Mouse (Mus musculus): Measurements from ENCODE around the gene Sucla2. TPM values are rescaled to one million over a fixed set of nuclear protein-coding genes. Genes with fewer than 3 reads are reported as not detected.
"Not testable (repeated sequence)": the region's sequence is repeated elsewhere in the genome, so short reads cannot be mapped to it uniquely, and the experiment has no call there.

Gene Sucla2
- polyA plus RNA-seq, 1 experiment from 2014 or later = 122 TPM

DNA sequence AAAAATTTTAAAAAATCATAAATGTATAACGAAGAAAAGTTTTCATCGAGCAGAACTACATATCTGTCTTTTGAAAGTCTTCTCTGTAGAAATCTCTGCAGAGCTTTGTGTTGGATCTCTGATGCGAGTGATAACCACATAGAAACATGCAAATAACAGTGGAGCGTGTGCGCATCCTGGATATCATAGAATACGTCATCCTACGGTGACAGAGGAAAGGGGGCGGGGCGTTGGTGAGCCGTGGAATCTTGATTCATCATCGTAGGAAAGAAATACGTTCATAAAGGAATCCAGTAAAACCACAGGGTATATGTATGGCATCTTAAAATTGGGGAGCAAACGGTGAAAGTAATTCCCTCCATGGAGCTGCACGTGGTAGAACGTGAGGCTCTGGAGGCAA, 17.9 kb upstream of the Sucla2 start:
- ATAC-seq (ENCODE audit: insufficient read depth, low FRiP score) = no peak
- H3K9me3 ChIP-seq (replicated peaks; ENCODE audit: control insufficient read depth, low read length) = no peaks in the 10 kb centered on the region
- no peak overlapping the region for H3K4me3 ChIP-seq (replicated peaks; ENCODE audit: low read length)
- H3K36me3 ChIP-seq (ENCODE audit: control insufficient read depth, insufficient read depth, low read length) = no peaks in the 10 kb centered on the region
- no peaks in the 10 kb centered on the region for H3K27me3 ChIP-seq (ENCODE audit: control insufficient read depth, insufficient read depth, low read length)
- no peak overlapping the region for H3K4me2 ChIP-seq (ENCODE audit: low read depth, low read length)
- H3K4me1 ChIP-seq (ENCODE audit: control insufficient read depth, insufficient read depth, low read length) = peaks cover 18% of the 10 kb centered on the region
- no peak overlapping the region for H3K27ac ChIP-seq (ENCODE audit: low read length)
- WGBS = 79% methylated on average over 15 of the region's 15 CpGs
- no peak overlapping the region for H3K9ac ChIP-seq (ENCODE audit: low read length)

DNA sequence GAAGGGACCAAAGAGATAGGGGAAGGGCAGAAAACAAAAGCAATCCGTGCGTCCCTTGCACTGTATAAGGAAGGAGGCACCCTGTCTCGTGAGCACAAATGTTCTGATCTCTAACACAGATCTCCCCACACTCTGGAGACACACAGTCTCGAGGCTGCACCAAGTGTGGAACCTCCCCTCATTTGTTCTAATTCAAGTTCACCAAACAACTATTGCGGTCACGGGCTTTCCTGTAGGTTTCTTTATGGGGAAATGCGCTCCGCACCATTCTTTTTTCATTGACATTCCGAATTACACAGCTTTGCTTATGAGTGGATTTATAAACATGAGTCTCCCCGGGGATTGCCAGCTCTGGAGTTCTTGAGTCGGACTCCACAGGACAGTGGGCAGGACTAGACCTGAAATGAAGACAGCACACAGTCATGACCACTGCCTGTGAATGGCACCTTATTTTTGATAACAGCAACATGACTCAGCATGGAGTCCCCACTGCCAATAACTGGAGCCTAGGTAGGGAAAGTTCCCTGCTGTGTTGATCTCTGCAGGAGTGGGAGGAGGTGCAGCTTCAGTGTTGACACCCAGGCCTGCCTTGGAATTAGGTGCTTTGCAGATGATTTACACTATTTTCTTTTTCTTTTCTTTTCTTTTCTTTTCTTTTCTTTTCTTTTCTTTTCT, 17.3 kb upstream of the Sucla2 start:
- Histone ChIP-seq H3K4me1 (ENCODE audit: control insufficient read depth, insufficient read depth, low read length) (peaks cover 12% of the 10 kb centered on the region), H3K9ac (ENCODE audit: low read length) (no peak overlapping the region), H3K36me3 (ENCODE audit: control insufficient read depth, insufficient read depth, low read length) (no peaks in the 10 kb centered on the region), H3K9me3 (replicated peaks; ENCODE audit: control insufficient read depth, low read length) (no peaks in the 10 kb centered on the region), H3K27me3 (ENCODE audit: control insufficient read depth, insufficient read depth, low read length) (no peaks in the 10 kb centered on the region), H3K4me3 (replicated peaks; ENCODE audit: low read length) (no peak overlapping the region), H3K4me2 (ENCODE audit: low read depth, low read length) (no peak overlapping the region), H3K27ac (ENCODE audit: low read length) (no peak overlapping the region)
- 48% methylated on average over 11 of the region's 11 CpGs for WGBS
- no peak for ATAC-seq (ENCODE audit: insufficient read depth, low FRiP score)

DNA sequence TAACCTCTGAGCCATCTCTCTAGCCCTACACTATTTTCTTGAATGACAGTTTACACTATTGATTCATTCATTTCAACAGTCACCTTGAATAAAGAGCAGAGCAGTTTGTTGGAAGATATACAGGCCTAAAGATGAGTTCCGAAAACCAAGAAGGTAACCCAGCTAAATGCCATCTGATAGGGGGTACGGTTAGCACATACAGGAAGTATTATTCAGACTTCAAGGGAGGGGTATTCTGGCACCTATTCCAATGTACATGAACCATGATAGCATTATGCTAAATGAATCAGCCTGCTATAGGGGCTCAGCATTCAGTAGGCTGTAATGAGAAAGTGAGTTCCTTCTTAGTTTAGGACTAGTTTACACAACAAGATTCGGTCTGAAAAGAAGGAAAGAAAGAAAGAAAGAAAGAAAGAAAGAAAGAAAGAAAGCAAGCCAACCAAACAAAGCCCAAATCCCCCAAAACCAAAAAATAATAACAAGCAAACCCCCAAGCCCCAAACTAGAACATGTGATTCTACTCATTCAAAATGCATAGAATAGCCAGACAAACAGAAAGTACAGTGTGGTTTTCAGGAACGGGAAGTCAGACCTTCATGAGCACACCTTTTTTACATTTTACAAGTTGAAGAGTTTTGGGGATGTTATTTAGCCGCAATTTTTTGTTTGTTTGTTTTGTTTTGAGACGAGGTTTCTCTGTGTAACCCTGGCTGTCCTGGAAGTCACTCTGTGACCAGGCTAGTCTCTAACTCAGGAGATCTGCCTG, 16.3 kb upstream of the Sucla2 start:
- H3K4me2 ChIP-seq (ENCODE audit: low read depth, low read length) = no peak overlapping the region
- peaks cover 11% of the 10 kb centered on the region; the same call in 1 of the 2 replicates for H3K4me1 ChIP-seq (ENCODE audit: control insufficient read depth, insufficient read depth, low read length)
- ATAC-seq (ENCODE audit: insufficient read depth, low FRiP score) = no peak
- H3K27ac ChIP-seq (ENCODE audit: low read length) = no peak overlapping the region
- WGBS = 92% methylated on average over 6 of the region's 6 CpGs
- no peak overlapping the region for H3K9ac ChIP-seq (ENCODE audit: low read length)
- no peaks in the 10 kb centered on the region for H3K27me3 ChIP-seq (ENCODE audit: control insufficient read depth, insufficient read depth, low read length)
- H3K4me3 ChIP-seq (replicated peaks; ENCODE audit: low read length) = no peak overlapping the region
- H3K36me3 ChIP-seq (ENCODE audit: control insufficient read depth, insufficient read depth, low read length) = no peaks in the 10 kb centered on the region
- H3K9me3 ChIP-seq (replicated peaks; ENCODE audit: control insufficient read depth, low read length) = no peaks in the 10 kb centered on the region

DNA sequence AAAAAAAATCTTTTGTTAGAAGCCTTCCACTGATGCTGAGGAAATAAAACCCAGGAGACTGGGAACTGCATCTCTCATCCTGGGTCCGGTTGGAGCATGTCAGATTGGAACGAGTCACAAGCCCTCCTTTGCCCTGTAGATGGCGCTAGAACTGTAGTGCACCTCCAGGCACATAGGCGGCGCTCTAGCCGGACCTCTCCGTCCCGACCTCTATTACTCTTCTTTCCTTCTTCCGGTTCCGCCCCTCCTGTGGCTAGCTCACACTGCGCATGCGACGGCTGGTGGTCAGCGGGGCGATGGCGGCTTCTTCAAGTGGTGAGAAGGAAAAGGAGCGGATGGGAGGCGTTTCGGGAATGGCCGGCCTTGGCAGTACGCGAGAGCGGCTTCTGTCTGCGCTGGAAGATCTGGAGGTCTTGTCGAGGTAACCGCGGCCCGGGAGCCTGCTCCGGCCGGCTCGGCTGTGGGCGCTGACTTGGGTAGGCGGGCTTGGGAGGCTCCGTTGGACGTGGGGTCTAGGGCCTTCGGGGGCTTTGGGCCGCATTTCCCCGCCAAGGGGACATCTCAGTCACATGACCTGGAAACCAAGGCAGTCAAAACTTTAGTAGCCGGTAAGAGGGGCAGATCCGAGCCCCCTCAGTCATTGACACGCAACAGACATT, 15.2 kb upstream of the Sucla2 start, which contains the start of gene Med4:
Gene Med4 (plus strand): TSS at position 261 of the 659 bp plus-strand sequence.
- Histone ChIP-seq H3K27me3 (ENCODE audit: control insufficient read depth, insufficient read depth, low read length) (no peaks in the 10 kb centered on the region), H3K4me2 (ENCODE audit: low read depth, low read length) (peak within 1 kb of the TSS; percentile 76), H3K36me3 (ENCODE audit: control insufficient read depth, insufficient read depth, low read length) (no peaks in the 10 kb centered on the region), H3K4me1 (ENCODE audit: control insufficient read depth, insufficient read depth, low read length) (peaks cover 11% of the 10 kb centered on the region; the same call in 1 of the 2 replicates), H3K9me3 (replicated peaks; ENCODE audit: control insufficient read depth, low read length) (no peaks in the 10 kb centered on the region), H3K9ac (ENCODE audit: low read length) (peak within 1 kb of the TSS; percentile 94), H3K27ac (ENCODE audit: low read length) (no peak within 1 kb of the TSS), H3K4me3 (replicated peaks; ENCODE audit: low read length) (peak within 1 kb of the TSS; percentile 98)
- peak; percentile 95 for ATAC-seq (ENCODE audit: insufficient read depth, low FRiP score)
- under 1% methylated on average over 41 of the region's 41 CpGs for WGBS

DNA sequence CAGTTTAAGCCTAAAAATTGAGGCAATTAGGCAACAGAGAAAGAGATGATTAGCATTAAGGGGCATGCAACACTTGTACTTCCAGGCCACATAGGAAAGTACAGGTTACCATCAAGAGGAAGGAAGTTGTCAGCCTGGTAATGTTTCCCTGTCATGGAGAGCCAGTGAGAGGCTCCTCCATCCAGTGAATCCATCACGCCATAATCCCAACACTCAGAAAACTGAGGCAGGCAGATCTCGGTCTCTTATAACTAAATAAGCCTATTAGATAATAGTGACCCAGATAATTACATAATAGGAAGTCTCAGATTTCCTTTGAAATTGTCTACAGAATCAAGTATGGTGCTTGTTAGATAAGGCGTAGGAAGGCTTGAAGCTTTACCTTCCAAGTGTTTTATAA, 983 bp upstream of the Sucla2 start:
- no peak overlapping the region for H3K4me3 ChIP-seq (replicated peaks; ENCODE audit: low read length)
- 75% methylated on average over 3 of the region's 3 CpGs for WGBS
- no peaks in the 10 kb centered on the region for H3K4me1 ChIP-seq (ENCODE audit: control insufficient read depth, insufficient read depth, low read length)
- no peak for ATAC-seq (ENCODE audit: insufficient read depth, low FRiP score)
- H3K36me3 ChIP-seq (ENCODE audit: control insufficient read depth, insufficient read depth, low read length) = no peaks in the 10 kb centered on the region
- no peaks in the 10 kb centered on the region for H3K27me3 ChIP-seq (ENCODE audit: control insufficient read depth, insufficient read depth, low read length)
- peak overlapping the region; percentile 52; the same call in 1 of the 2 replicates for H3K4me2 ChIP-seq (ENCODE audit: low read depth, low read length)
- H3K9ac ChIP-seq (ENCODE audit: low read length) = no peak overlapping the region
- no peaks in the 10 kb centered on the region for H3K9me3 ChIP-seq (replicated peaks; ENCODE audit: control insufficient read depth, low read length)
- no peak overlapping the region for H3K27ac ChIP-seq (ENCODE audit: low read length)

DNA sequence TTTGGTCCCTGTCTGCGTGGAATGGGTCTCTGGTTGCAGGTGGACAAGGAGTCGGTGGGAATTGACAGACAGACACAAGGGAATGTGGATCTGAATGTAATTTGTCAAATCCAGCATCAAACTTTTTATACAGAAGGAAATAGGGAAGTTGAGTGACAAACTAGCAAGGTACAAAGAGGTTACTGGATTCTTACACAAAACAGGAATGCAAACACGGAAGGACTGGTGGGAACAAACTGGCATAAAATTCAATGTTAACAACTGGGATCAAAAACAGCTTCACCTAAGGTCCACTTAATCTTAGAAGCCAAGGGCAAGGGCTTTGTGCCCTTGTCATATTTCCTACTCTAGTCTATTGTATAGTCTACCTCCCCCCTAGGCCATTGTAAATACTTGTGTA, 3.5 kb downstream of the Sucla2 start:
- WGBS = 78% methylated on average over 3 of the region's 3 CpGs
- not testable (repeated sequence) for H3K36me3 ChIP-seq (ENCODE audit: control insufficient read depth, insufficient read depth, low read length); H3K9me3 ChIP-seq (replicated peaks; ENCODE audit: control insufficient read depth, low read length); H3K27ac ChIP-seq (ENCODE audit: low read length); H3K4me3 ChIP-seq (replicated peaks; ENCODE audit: low read length); H3K4me2 ChIP-seq (ENCODE audit: low read depth, low read length); H3K4me1 ChIP-seq (ENCODE audit: control insufficient read depth, insufficient read depth, low read length); H3K9ac ChIP-seq (ENCODE audit: low read length); H3K27me3 ChIP-seq (ENCODE audit: control insufficient read depth, insufficient read depth, low read length); ATAC-seq (ENCODE audit: insufficient read depth, low FRiP score)

DNA sequence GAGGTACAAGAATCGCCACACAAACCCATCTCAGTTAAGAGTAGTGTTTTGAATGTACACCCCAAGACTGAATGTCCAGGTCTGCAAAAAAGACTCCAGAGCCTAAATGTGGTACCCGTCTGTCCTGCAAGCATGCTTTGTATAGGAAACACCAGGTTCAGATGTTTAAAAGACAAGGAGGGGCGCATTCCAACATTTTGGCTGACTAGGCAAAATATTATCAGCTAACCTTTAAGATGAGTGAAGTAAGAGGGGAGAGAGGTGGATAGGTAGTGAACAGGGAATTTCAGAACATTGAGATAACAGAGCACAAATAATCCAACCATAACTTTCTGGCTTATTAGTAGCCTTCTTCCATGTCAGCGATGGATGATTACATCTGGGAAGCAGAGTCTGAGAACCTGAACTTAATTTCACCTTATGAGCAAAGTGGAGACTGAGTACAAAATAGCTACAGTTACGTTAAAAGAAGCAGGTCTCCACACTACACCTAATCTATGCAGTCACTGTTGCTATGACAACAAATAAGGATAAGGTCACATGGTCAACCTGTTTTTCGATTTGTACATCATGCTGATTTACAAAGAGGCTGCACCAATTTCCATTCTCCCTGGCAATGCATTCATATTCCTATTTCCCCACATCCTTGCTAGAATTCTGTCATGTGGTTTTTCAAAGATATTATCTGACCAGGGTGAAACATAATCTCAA, 8.8 kb downstream of the Sucla2 start:
- no peaks in the 10 kb centered on the region for H3K9me3 ChIP-seq (replicated peaks; ENCODE audit: control insufficient read depth, low read length)
- ATAC-seq (ENCODE audit: insufficient read depth, low FRiP score) = no peak
- H3K4me3 ChIP-seq (replicated peaks; ENCODE audit: low read length) = no peak overlapping the region
- H3K9ac ChIP-seq (ENCODE audit: low read length) = no peak overlapping the region
- no peak overlapping the region for H3K4me2 ChIP-seq (ENCODE audit: low read depth, low read length)
- H3K4me1 ChIP-seq (ENCODE audit: control insufficient read depth, insufficient read depth, low read length) = no peaks in the 10 kb centered on the region
- H3K27me3 ChIP-seq (ENCODE audit: control insufficient read depth, insufficient read depth, low read length) = no peaks in the 10 kb centered on the region
- H3K36me3 ChIP-seq (ENCODE audit: control insufficient read depth, insufficient read depth, low read length) = no peaks in the 10 kb centered on the region
- 64% methylated on average over 6 of the region's 6 CpGs for WGBS
- no peak overlapping the region for H3K27ac ChIP-seq (ENCODE audit: low read length)

DNA sequence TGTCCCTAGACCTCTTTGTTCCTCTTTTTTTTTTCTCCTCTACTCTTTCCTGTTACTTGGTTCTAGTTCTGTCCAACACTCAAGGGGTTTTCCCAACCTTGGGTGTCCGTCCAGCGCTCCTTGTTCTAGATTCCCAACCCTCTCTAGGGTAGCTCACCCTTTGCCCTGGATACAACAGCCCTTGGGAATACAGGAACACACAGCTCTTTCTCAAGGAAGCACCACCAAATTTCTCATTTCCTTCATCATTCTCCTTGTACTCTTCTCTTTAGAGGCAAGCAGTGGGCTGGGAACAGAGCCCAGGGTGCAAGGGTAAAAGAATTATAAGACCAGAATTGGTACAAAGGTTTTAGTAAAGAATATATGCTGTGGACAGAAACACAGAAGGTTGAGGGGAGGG, 10.5 kb downstream of the Sucla2 start:
- no peaks in the 10 kb centered on the region; the same call in 1 of the 2 replicates for H3K27me3 ChIP-seq (ENCODE audit: control insufficient read depth, insufficient read depth, low read length)
- H3K27ac ChIP-seq (ENCODE audit: low read length) = no peak overlapping the region
- no peak overlapping the region for H3K4me2 ChIP-seq (ENCODE audit: low read depth, low read length)
- H3K9ac ChIP-seq (ENCODE audit: low read length) = no peak overlapping the region
- H3K9me3 ChIP-seq (replicated peaks; ENCODE audit: control insufficient read depth, low read length) = no peaks in the 10 kb centered on the region
- no peaks in the 10 kb centered on the region for H3K36me3 ChIP-seq (ENCODE audit: control insufficient read depth, insufficient read depth, low read length)
- H3K4me3 ChIP-seq (replicated peaks; ENCODE audit: low read length) = no peak overlapping the region
- H3K4me1 ChIP-seq (ENCODE audit: control insufficient read depth, insufficient read depth, low read length) = no peaks in the 10 kb centered on the region
- no peak for ATAC-seq (ENCODE audit: insufficient read depth, low FRiP score)
- 81% methylated on average over 2 of the region's 2 CpGs for WGBS

Measured in stomach, embryonic 16.5 days (tissue).